Mouse (Mus musculus) regulatory T cell (primary cell): ENCODE data around the gene Cd81.

Source experiments
- in situ Hi-C: fragments of 300-600 bp; cut with MboI, MseI; formaldehyde crosslinking; loops from one replicate; pipeline ENCODE4 v1.15.1; 2025; ENCODE audit warnings: high pct_unique_total_duplicates

Gene Cd81

DNA sequence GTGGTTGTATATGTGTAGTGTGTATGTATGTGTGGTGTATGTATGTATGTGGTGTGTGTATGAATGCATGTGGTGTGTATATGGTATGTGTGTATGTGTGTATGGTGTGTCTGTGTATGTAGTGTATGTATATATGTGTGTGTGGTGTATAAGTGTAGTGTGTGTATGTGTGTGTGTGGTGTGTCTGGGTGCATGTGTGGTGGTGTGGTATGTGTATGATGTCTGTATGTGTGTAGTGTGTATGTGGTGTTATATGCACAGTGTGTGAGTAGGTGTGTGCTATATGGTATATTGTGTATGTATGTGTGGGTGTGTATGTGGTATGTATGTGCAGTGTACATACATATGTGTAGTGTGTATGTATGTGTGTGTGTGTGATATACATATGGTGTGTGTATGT is 32.5 kb upstream of the Cd81 start:
- in situ Hi-C loops: no loop called here

DNA sequence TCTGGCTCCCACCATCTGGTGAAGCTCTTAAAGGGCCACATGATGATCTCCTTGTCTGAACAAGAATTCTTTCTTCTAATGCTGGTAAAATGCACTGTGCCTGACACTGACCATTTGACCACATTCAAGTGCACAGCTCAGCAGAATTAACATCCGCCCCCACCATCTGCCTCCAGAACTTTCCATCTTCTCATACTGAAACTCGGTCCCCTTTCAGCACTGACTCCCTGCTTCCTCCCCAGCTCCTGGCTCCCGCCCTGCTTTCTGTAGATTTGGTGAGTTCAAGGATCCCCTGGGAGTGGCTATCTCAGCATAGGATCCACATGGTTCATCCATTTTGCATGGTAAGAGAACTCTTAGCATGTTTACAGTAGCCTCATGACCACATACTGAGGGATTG is 31.8 kb upstream of the Cd81 start:
- in situ Hi-C loops: no loop called here

DNA sequence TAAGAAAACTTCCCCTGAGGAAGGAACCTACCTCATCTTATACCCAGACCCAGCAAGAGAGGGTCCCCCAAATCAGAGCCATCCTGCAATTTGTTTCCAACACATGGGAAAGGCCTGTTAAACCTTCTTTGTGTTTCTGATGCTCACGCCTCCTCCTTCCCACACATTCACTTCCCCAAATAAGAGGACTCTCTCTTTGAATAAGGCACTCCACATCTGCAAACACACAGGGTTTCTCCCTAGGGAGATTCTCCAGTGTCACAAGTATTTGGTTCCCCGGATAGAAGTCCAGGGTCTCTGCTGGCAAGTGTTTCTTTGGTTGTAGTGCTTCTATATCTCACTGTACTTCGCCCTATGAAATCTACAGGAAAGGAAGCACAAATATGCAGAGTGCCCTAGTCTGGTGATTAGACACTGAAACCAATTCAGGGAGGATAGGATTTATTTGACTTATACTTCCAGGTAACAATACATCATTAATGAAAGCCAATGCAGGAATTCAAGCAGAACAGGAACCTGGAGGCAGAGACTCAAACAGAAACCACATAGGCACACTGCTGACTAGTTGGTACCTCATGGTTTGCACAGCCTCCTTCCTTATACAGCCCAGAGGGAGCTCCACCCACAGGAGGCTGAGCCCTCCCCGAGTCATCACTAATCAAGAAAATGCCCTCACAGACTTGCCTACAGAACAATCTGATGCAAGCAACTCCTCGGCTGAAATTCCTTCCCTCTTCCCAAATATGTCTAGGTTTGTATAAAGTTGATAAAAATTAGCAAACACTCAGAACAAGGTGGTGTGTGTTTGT is 31.0 kb upstream of the Cd81 start:
- in situ Hi-C loops: no loop called here

DNA sequence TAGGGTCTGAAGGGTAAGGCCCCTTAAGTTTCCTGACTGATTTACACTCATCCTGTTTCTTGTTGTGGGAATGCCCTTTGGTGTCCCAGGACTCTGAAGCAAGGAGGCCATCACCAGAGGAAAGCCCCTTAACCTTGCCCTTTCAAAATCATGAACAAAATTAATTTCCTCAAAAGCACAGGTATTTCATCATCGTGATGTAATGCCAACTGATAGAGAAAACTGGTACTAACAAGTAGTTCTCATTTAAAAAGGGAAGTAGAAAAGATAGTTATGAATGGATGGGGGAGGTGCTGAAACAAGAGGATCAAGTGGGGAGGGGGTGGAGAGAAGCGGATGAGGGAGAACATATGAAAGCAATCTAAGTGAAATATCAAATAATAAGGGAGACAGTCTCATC is 29.0 kb upstream of the Cd81 start:
- in situ Hi-C loops: no loop called here

DNA sequence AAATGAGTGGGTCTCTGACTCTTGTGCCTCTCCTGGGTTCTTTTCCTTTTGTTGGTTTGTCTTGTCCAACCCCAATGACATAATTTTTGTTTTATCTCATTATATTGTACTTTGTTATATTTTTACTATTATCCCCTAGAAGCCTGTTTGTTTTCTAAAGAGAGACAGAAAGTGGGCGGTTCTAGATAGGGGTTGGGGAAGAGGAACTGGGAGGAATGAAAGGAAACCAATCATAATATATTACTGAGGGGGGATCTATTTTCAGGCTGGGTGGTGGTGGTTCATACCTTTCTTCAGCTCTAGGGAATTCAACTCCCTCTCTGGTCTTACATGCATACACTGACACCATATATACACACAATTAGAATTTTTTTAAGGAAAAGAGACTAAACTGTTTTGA is 28.2 kb upstream of the Cd81 start:
- in situ Hi-C loops: no loop called here

DNA sequence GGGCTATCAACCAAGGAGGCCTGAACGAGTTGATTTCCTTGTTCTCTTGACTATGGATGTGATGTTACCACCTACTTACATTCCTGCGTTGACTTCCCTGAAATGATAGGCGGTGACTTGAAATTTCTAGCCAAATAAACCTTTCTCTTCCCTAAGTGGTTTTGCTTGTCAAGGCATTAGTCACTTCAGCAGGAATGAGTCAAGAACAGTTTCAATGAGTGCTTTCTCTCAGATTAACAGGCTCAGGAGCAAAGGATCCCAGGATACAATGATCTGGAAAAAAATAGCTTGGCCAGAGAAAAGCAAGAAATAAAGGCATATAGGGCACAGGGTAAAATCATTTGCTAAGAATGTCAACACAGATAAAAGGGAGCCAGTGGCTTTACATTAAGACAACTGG is 27.0 kb upstream of the Cd81 start:
- in situ Hi-C loops: no loop called here

DNA sequence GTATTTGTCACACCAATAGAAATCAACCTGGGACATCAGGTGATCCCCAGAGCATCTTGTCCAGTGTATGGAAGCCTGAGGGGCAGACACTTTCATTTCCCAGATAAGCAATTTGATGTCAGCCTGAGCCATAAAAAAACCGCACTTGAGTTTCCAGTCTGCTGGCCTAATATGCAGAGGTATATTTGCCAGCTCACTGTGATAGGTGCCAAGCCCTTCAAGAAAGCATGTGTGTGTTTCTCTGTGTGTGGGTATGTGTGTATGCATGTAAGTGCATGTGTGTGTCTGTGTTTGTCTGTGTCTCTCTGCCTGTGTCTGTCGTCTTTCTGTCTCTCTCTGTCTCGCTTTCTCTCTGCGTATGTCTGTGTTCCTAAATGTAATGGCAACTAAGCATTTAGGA is 25.3 kb upstream of the Cd81 start:
- in situ Hi-C loops: no loop called here

DNA sequence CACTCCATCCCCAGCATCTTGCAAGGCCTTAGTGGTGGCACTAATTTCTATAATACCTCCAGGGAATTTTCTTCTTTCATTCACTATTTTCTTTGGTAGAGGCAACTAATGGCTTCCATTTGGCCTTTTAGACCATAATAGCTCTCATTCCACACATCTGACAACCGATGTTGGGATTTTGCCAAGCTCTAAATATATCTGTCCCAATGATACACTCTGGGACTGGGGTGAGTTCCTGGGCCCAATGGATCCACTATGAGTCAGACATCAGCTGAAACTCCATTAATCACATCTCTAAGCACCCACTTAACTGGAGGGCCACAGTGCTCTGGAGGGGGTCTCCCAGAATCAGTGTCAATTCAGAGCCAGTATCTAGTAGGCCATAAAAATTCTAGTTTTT is 20.7 kb upstream of the Cd81 start:
- in situ Hi-C loops: no loop called here

DNA sequence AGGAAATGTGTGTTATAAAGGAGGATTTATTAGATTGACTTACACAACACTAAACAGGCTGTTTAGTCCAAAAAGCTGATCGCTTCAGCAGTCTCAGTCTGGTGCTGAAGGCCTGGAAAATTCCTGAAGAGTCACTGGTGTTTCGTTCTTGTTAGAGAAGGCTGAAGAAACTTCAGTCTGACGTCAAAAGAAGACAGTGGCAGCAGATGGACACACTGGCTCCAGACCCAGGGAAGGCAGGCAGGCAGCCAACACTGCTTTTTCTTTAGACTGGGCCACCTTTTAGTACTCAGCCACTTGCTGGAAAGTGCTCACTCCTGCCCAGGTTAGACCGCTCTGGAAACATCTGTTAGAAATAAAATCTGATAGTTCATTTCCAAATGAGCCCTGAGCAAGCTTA is 19.0 kb upstream of the Cd81 start:
- in situ Hi-C loops: no loop called here

DNA sequence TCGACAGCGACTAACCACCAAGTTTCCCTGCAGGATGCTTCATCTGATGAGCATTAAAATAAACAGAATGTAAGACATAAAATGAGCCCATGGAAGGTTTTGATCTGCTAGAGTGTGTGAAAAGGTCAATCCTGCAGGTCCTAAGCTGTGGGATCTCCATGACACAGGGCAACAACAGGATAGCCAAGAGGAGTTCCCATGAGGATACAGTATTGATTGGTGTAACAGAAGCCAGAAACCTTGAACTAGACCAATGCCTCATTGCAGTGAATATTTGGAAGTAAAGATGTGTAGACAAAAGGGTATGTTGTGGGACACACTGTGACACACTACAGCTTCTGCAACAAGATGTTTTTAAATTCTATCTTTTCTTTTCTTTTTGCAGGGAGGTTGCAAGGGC is 18.4 kb upstream of the Cd81 start:
- in situ Hi-C loops: no loop called here

DNA sequence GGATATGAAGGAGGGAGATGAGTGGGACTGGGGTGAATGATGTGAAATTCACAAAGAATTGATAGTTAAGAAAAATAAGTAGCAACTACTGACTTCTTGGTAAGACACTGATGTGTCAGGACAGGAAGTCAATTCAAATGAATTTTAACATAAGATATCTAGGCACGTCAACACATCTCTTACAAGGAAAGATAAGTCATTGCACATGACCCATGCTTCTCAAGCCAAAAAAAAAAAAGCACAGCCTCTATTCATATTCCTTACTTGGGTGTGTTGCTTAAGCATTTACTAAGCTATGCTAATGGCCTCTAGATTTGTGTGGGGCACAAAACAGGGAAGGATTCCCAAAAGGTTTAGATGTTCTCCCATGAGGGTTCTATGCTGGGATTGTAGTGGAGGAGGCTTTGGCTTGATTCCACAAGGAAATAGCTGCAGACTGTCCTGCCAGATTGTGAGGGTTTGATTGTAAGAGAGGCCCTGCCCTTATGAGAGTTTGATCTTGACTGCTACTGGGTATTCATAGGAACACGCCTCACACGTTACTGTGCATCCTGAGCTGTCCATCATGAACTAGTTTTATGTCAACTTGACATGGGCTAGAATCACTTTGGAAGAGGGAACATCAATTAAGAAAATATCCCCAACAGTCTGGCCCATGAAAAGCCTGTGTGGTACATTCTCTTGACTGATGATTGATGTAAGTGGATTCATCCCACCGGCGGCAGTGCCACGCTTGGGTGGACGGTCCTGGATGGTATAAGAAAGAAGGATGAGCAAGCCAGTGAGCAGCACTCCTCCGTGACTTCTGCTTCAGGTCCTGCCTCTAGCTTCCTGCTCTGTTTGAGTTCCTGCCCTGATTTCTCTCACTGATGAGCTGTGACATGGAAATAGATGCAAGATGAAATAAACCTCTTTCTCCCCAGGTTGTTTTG is 17.8 kb upstream of the Cd81 start:
- in situ Hi-C loops: no loop called here

DNA sequence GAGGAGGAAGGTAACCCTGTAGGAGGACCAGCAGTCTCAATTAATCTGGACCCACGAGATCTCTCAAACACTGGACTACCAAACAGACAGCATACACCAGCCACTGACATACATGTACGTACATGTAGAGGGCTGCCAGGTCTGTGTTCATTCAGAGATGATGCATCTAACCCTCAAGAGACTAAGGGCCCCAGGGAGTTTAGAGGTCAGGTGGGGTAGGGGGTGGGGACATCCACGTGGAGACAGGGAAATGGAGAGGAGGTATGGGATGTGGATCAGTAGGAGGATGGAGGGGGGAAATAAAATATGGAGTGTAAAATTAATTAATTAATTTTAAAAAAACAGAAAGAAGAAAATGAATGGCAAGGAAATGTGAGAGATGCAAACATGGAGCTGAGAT is 15.8 kb upstream of the Cd81 start:
- in situ Hi-C loops: no loop called here

DNA sequence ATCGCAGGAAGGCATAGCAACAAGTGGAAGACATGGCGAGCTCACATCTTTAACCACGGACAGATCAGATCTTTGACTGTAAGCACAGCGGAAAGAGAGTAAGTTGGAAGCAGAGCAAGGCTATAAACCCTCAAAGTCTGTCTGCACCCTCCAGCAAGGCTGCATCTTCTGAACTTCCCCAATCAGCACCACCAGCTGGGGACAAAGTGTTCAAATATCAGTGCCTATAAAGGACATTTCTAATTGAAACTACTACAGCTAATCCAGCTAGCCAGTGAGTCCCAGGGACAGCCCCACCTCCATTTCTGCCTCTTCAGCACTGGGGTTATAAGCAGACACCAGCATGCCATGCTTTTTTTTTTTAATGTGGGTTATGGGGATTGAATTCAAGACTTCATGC is 15.2 kb upstream of the Cd81 start:
- in situ Hi-C loops: no loop called here

DNA sequence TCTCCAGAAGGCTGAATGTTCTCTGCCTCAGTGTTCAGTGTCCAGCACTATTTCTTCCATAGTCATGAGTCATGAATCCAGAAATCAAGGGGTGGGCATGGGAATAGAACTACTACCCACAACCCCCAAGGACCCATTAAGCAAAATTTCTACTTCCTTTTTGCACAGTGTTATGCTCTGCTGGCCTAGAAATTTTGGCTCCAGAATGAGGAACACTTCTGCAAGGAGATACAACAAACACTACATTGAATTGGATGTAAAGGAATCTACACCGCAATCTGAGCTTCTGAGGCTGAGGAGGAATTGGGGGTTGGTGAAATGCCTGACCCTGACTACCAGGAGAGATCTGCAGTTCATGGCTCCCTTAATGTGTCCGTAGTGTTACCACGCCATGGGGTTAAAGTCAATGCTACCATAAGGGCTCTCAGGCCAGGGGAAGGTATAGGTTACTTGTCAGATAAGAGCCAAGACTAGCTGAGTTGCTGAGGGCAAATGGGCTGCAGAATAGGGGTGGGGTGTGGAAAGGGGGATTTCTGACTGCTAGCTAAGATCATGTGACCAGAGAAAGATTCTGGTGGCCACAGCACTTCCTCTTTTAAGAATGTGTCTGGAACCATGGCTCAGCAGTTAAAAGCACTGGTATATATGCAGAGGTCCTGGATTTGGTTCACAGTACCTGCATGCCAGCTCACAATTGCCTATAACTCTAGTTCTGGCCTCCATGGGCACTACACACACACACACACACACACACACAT is 14.2 kb upstream of the Cd81 start:
- in situ Hi-C loops: no loop called here

DNA sequence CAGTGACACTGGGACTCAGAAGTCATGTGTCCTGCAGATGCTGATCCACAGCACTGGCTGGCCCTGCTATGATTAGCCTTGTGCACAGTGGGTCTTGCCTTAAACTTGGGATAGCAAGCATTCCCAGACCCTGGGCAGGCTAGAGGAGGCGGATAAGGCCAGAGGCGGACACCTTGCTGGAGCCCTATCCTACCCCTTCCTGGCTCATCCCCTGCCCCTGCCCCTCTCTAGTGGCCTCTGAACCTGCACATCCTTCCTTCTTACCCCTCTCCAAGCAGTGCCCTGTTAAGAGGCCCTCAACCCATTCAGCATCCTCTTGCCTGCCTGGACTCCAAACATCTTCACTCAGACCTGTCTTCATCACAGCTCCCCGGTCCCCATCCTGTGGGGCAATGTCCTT is 12.0 kb upstream of the Cd81 start:
- in situ Hi-C loops: no loop called here

DNA sequence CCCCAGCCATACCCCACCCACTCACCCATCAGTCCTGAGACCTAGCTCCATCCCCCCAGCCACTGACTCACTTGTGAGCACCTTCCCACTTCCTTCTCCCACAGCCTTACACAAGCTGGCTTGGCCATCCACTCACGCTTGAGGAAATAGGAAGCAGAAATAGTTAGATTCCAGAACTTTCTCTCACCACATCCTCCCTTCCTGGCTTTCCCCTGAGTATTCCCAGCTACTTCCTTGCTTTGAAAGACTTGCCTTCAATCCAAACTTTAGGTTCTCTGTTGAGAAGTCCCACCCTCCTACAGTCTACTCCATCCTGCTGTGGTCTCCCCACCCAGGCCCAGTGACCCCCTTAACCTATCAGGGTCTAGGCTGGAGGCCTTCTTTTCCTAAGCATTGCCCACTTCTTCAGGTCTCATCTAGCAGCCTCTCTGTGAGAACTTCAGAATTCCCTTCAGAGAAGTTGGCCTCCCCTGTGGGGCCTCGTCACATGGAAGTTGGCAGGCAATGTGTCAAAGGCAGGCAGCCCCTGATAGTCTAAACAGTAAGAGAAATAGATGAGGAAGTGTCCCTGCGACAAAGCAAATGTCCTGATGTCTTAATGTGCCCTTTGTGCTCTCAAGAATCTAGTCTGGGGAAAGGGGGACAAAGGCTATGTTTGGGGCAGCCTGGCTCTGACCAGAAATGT is 11.3 kb upstream of the Cd81 start:
- in situ Hi-C loops: no loop called here

DNA sequence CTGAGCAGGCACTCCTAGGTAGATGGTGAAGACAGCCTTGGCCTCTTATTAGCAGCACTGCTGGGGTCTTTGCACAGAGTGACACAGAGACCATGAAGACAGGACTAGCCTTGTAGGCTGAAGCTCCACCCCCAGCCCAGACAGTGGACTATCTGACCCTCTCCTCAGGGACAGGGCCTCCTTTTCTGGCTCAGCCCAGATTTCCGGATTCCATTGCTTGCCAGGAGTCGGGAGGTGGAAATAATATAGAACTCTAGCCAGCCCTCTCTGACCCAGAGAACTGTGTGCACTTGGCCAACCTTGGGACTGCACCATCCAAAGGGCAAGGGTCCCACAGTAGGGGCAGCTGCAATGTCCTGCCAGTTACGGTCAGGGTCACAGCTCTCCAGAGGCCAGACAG is 10.4 kb upstream of the Cd81 start:
- in situ Hi-C loops: no loop called here

DNA sequence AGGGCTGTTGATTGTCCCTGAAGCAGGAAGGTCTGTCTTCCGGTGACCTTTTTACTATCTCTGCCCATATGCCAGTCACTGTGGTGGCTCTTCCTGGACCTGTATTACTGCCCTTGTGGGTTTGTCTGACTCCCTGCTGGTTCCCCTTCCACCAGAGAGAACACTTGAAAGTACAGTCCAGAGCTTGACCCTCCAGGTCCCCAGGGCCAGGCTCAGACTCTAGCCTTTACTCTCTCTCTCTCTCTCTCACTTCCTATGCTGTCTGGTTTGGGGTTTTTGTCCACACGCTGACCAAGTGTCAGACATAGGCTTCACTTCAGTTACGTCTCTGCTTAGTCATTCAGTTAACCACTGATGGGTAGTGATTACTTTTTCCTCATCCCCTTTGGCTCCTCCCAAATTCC is 9.6 kb upstream of the Cd81 start:
- in situ Hi-C loops: no loop called here

DNA sequence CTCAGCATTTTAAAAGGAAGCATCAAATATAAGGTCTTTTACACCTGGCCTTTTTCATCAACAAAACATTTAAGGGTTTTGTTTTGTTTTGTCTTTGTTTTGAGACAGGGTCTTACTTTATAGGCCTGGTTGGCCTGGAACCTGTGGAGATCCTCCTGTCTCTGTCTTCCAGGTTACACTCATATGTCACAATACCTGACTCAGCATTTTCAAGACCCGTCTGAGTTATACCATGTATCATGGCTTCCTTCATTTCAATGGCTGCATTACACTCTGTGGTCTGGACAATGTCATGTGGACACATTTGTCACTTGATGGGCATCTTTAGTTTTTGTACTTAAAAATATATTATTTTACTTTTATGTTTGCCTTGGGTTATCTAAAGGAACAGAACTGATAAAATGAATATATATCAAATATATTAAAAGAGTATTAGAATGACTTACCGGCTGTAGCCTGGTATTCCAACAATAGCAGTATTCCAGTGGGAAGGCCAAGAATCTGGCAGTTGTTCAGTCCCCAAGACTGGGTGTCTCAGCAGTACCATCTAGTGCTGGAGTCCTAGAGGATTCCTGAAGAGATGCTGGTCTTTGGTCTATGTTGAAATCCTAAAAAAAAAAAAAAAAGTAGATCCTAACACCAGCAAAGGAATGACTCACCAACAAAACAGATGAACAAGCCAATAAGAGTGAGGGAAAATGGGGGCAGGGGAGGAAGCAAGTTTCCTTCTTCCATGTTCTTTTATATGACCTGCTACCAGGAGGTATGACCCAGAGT is 8.3 kb upstream of the Cd81 start:
- in situ Hi-C loops: no loop called here

DNA sequence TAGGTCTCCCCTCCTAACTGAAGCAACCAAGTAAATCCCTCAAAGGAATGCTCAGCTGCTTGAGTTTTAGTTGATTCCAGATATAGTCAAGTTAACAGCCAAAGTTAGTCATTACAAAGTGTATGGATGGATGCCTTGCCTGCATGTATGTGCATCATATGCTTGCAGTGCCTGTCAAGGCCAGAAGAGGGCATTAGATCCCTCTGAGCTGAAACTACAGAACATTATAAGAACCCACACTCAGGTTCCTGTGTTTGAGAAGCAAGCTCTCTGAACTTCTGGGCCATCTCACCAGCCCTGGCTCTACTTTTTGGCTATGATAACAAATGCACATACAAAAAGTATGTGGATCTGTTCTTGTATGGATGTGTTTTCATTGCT is 7.7 kb upstream of the Cd81 start:
- in situ Hi-C loops: no loop called here

DNA sequence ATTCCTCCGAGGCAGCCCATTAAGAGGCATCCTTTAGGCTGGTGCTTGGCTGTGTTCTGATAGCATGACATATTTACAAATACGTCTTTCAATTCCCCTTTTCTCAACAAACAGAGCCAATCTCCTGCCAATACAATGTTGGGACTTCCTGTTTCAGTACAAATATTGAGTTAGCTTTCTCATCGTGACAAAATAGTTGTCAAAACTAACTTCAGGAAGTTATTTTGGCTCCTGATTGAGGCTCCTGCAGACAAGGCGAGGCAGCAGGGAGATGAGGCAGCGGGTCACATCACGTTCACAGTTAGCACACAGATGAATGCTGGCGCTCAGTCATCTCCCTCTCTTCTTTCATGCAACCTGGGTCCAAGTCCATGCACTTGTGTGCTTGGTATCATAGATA is 6.2 kb upstream of the Cd81 start:
- in situ Hi-C loops: no loop called here
